Mouse (Mus musculus) CH12.LX (cell line): ENCODE measurements around the gene Slc16a12. TPM values are rescaled to one million over a fixed set of nuclear protein-coding genes. Genes with fewer than 3 reads are reported as not detected.

ENCODE experiments used
- DNase-seq: peaks from one replicate; pipeline ENCODE4 v3.0.0-alpha.2; 2013; ENCODE audit errors: extremely low read depth
- H3K27ac ChIP-seq: 2 replicates; pipeline ENCODE4 v1.5.1; 2012; ENCODE audit warnings: low read depth, mild to moderate bottlenecking, control low read depth, moderate library complexity; ENCODE audit not compliant: insufficient read depth
- H3K27me3 ChIP-seq: replicated peaks from 2 replicates; pipeline ENCODE3; 2012; ENCODE audit warnings: inconsistent platforms
- H3K36me3 ChIP-seq, 2 experiments: replicated peaks in 1 of 2; 2 replicates each; pipeline versions ENCODE3 to v1.6.1; 2012; ENCODE audit warnings: inconsistent platforms in 1 of 2, low read length in 1 of 2, mild to moderate bottlenecking in 1 of 2, mixed read lengths in 1 of 2, moderate library complexity in 1 of 2; ENCODE audit not compliant: control insufficient read depth in 1 of 2, insufficient read depth in 1 of 2
- H3K4me1 ChIP-seq, 2 experiments: 2 replicates each; pipeline ENCODE4 v1.6.1; 2012; ENCODE audit warnings: inconsistent platforms in 1 of 2, moderate library complexity in 1 of 2; ENCODE audit not compliant: insufficient read depth in 2 of 2, control insufficient read depth in 1 of 2
- H3K4me2 ChIP-seq: 2 replicates; pipeline ENCODE4 v1.6.1; 2012; ENCODE audit warnings: low read depth, mild to moderate bottlenecking, control low read depth; ENCODE audit not compliant: poor library complexity, insufficient read depth, severe bottlenecking
- H3K4me3 ChIP-seq, 3 experiments: fragments of 150-350 bp in 1 of 3; sonication (generic) in 1 of 3; replicated peaks in 1 of 3; 2 replicates each; pipeline versions ENCODE3 to v1.5.1; 2011 to 2012; ENCODE audit warnings: low read depth in 2 of 3, low read length in 2 of 3, mild to moderate bottlenecking in 2 of 3, moderate library complexity in 2 of 3, control low read depth in 1 of 3, improper control_type of control experiment in 1 of 3, inconsistent platforms in 1 of 3, mixed read lengths in 1 of 3; ENCODE audit not compliant: poor library complexity in 1 of 3
- H3K79me2 ChIP-seq: replicated peaks from 2 replicates; pipeline ENCODE4 v1.6.1; 2012; ENCODE audit warnings: mild to moderate bottlenecking, moderate library complexity; ENCODE audit not compliant: control insufficient read depth, poor library complexity, insufficient read depth, severe bottlenecking; ENCODE audit errors: extremely low read depth
- H3K9ac ChIP-seq: 2 replicates; pipeline ENCODE4 v1.6.1; 2012; ENCODE audit warnings: low read depth, mild to moderate bottlenecking, control low read depth, moderate library complexity; ENCODE audit not compliant: insufficient read depth
- H3K9me3 ChIP-seq: replicated peaks from 2 replicates; pipeline ENCODE3; 2012; ENCODE audit warnings: low read length, inconsistent platforms, mixed read lengths
- BHLHE40 ChIP-seq: IDR thresholded peaks from 2 replicates; pipeline ENCODE4 v1.6.1; 2011; ENCODE audit warnings: mild to moderate bottlenecking, low read depth, low read length, improper control_type of control experiment
- ELF1 ChIP-seq: IDR thresholded peaks from 2 replicates; pipeline ENCODE4 v1.6.1; 2014; ENCODE audit warnings: low read depth, mild to moderate bottlenecking, inconsistent platforms, low read length, improper control_type of control experiment
- EP300 ChIP-seq: IDR thresholded peaks from 2 replicates; pipeline ENCODE4 v1.6.1; 2011; ENCODE audit warnings: low read length, improper control_type of control experiment
- GABPA ChIP-seq: IDR thresholded peaks from 2 replicates; pipeline ENCODE4 v1.6.1; 2012; ENCODE audit warnings: low read depth, low read length, improper control_type of control experiment, inconsistent platforms; ENCODE audit not compliant: insufficient replicate concordance
- HCFC1 ChIP-seq: IDR thresholded peaks from 2 replicates; pipeline ENCODE4 v1.6.1; 2012; ENCODE audit warnings: low read depth, mild to moderate bottlenecking, inconsistent platforms, low read length, improper control_type of control experiment
- IRF4 ChIP-seq: IDR thresholded peaks from 2 replicates; pipeline ENCODE4 v1.6.1; 2014; ENCODE audit warnings: low read depth, mild to moderate bottlenecking, inconsistent platforms, low read length, improper control_type of control experiment
- JUN ChIP-seq: IDR thresholded peaks from 2 replicates; pipeline ENCODE4 v1.6.1; 2011; ENCODE audit warnings: low read depth, mild to moderate bottlenecking, low read length, improper control_type of control experiment, moderate library complexity; ENCODE audit not compliant: insufficient read depth
- JUND ChIP-seq: conservative IDR thresholded peaks from 2 replicates; pipeline ENCODE4 v1.6.1; 2011; ENCODE audit warnings: low read depth, low read length, improper control_type of control experiment
- MAX ChIP-seq: IDR thresholded peaks from 2 replicates; pipeline ENCODE4 v1.6.1; 2011; ENCODE audit warnings: low read length, improper control_type of control experiment
- MAZ ChIP-seq: IDR thresholded peaks from 2 replicates; pipeline ENCODE4 v1.6.1; 2012; ENCODE audit warnings: low read depth, mild to moderate bottlenecking, inconsistent platforms, low read length, improper control_type of control experiment, moderate library complexity
- MEF2A ChIP-seq: IDR thresholded peaks from 2 replicates; pipeline ENCODE4 v1.6.1; 2014; ENCODE audit warnings: low read depth, mild to moderate bottlenecking, inconsistent platforms, low read length, improper control_type of control experiment, borderline replicate concordance
- MXI1 ChIP-seq: IDR thresholded peaks from 2 replicates; pipeline ENCODE4 v1.6.1; 2011; ENCODE audit warnings: mild to moderate bottlenecking, low read depth, low read length, improper control_type of control experiment
- MYC ChIP-seq: IDR thresholded peaks from 2 replicates; pipeline ENCODE4 v1.6.1; 2011; ENCODE audit warnings: low read depth, mild to moderate bottlenecking, improper control_type of control experiment, low read length
- NELFE ChIP-seq: IDR thresholded peaks from 2 replicates; pipeline ENCODE4 v1.6.1; 2011; ENCODE audit warnings: low read depth, low read length, improper control_type of control experiment
- PAX5 ChIP-seq: IDR thresholded peaks from 2 replicates; pipeline ENCODE4 v1.6.1; 2012; ENCODE audit warnings: low read length, inconsistent platforms, mixed read lengths
- POLR2A ChIP-seq: IDR thresholded peaks from 2 replicates; pipeline ENCODE4 v1.6.1; 2011; ENCODE audit warnings: low read depth, mild to moderate bottlenecking, improper control_type of control experiment, low read length
- POLR2AphosphoS2 ChIP-seq: IDR thresholded peaks from 2 replicates; pipeline ENCODE4 v1.6.1; 2011; ENCODE audit warnings: low read depth, low read length, improper control_type of control experiment
- RAD21 ChIP-seq: IDR thresholded peaks from 2 replicates; pipeline ENCODE4 v1.6.1; 2011; ENCODE audit warnings: low read depth, mild to moderate bottlenecking, low read length, improper control_type of control experiment, moderate library complexity
- RCOR1 ChIP-seq: conservative IDR thresholded peaks from 2 replicates; pipeline ENCODE4 v1.6.1; 2012; ENCODE audit warnings: low read depth, mild to moderate bottlenecking, inconsistent platforms, low read length, improper control_type of control experiment
- SIN3A ChIP-seq: IDR thresholded peaks from 2 replicates; pipeline ENCODE4 v1.6.1; 2012; ENCODE audit warnings: low read length, improper control_type of control experiment, inconsistent platforms
- SMC3 ChIP-seq: IDR thresholded peaks from 2 replicates; pipeline ENCODE4 v1.6.1; 2011; ENCODE audit warnings: low read depth, low read length, improper control_type of control experiment
- UBTF ChIP-seq: IDR thresholded peaks from 2 replicates; pipeline ENCODE4 v1.6.1; 2012; ENCODE audit warnings: low read depth, mild to moderate bottlenecking, inconsistent platforms, low read length, improper control_type of control experiment, moderate library complexity
- USF1 ChIP-seq: IDR thresholded peaks from 2 replicates; pipeline ENCODE4 v1.6.1; 2014; ENCODE audit warnings: low read depth, mild to moderate bottlenecking, inconsistent platforms, low read length, improper control_type of control experiment
- ZC3H11A ChIP-seq: IDR thresholded peaks from 2 replicates; pipeline ENCODE4 v1.6.1; 2012; ENCODE audit warnings: low read depth, mild to moderate bottlenecking, inconsistent platforms, low read length, improper control_type of control experiment
- ZKSCAN1 ChIP-seq: IDR thresholded peaks from 2 replicates; pipeline ENCODE4 v1.6.1; 2012; ENCODE audit warnings: low read depth, inconsistent platforms, low read length, improper control_type of control experiment, borderline replicate concordance
- ZMIZ1 ChIP-seq: IDR thresholded peaks from 2 replicates; pipeline ENCODE4 v1.6.1; 2012; ENCODE audit warnings: low read depth, mild to moderate bottlenecking, inconsistent platforms, low read length, improper control_type of control experiment
- ZNF384 ChIP-seq: IDR thresholded peaks from 2 replicates; pipeline ENCODE4 v1.6.1; 2012; ENCODE audit warnings: low read depth, low read length, improper control_type of control experiment, inconsistent platforms
- dilution Hi-C: fragments of 300-500 bp; cut with MboI; formaldehyde crosslinking; loops from 2 replicates; pipeline ENCODE4 v1.14.3; 2020; ENCODE audit warnings: low sequenced_read_pairs; ENCODE audit not compliant: extremely low pct_unique_long_range_greater_than_20kb, extremely low pct_ligation_motif_present
- in situ Hi-C: fragments of 300-500 bp; cut with MboI; formaldehyde crosslinking; loops from 3 replicates; pipeline ENCODE4 v1.14.3; 2019; ENCODE audit warnings: low sequenced_read_pairs, low pct_ligation_motif_present, low pct_unique_long_range_greater_than_20kb, mixed read lengths
- polyA plus RNA-seq: library from polyadenylated mRNA; unstranded; fragments of >175 nt; gene quantifications from 2 replicates; pipeline ENCODE4 v1.2.1, GENCODE M21; 2012; ENCODE audit warnings: low read depth; ENCODE audit not compliant: insufficient read length
- total RNA-seq, 2 experiments: library from RNA; depleted of rRNA; stranded (reverse); fragments of 300-350 nt in 1 of 2; fragments of >200 nt in 1 of 2; gene quantifications; 2 replicates each; pipeline ENCODE4 v1.2.3; 2012 to 2014

Gene Slc16a12
- total and polyA plus RNA-seq, 3 experiments: 0.08 TPM; not detected in 1

DNA sequence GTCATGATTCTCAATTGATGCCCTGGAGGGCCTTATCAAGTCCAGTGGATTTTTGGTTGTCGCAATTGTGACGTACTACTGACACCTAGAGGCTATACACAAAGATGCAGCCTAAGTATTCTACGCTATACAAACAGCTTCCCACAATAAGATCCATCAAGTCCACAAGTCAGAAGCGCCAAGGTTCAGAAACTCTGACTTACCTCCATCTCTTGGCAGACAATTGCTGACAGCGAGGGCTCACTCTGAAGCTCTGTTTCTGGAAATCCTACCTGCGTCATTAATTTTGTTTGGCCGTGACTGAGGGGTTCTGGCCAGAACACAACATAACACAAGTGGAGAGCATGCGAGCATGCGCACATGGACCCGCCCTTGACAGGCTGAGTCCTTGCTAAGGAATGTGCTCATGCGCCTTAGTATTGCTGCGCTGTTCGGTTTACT, 85.0 kb downstream of the Slc16a12 start (continued):
- TF ChIP-seq RAD21 (peak; percentile 98), SMC3 (peak; percentile 76), NELFE (no peak), HCFC1 (no peak), ZC3H11A (peak; percentile 41; the same call in 1 of the 2 replicates), UBTF (no peak), MEF2A (no peak)

DNA sequence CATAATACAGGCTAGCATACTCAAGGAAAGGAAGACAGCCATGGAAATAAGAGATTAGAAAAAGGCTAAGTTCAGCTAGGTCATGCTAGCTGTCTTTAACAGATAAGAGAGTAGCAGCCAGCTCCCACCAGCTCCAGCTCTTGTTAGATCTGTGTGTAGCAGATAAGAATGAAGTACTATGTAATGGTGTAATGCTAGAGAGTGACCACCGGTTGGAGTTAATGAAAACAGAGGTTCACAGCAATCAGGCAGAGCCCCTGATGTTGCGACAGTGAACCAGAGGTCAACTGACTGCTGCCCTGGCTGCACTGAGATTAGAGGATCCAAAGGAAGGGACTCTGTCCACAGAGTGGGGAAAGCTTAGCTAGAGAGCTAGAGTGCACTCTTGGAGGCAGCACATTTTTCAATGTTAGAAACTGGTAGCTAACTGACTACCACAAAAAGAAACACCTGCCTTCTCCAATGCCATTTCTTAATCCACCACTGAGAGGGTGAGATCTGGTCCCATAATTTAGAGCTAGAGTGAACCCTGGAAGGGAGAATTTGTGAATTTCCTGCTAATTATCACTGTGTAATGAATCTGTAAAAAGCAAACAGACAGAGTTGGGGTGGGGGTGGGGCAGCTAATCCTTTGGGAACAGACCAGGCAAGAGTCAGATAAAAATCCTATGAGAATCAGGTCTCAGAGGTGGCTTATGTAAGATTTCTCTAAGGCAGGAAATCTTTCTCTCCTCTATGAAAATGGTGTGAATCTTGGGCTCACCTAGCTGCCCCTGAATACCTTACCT, 90.4 kb downstream of the Slc16a12 start:
- no peaks in the 10 kb centered on the region for H3K27me3 ChIP-seq
- in situ Hi-C loops: no loop called here

DNA sequence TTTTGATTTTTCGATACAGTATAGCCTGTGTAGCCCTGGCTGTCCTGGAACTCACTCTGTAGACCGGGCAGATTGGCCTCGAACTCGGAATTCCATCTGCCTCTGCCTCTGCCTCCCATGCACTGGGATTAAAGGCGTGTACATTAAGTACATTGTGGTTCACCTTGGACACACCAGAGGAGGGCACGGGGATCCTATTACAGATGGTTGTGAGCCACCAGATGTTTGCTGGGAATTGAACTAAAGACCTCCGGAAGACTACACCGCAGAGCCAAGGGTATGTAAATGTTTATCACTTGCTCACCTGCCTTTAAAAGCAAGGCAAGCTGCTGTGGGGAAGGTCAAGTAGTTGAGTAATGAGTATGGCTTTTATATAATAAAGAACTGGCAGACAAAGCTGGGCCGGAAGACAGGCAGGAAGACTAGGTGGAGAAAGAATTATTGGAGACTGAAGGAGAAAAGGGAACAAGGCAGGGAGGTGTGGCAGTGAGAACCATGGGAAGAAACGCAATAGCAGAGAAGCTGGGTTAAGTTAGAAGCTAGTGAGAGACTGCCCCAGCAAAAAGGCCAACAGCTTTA, 91.8 kb downstream of the Slc16a12 start:
- H3K4me1 ChIP-seq: peaks cover 0 to 8% of the 10 kb centered on the region in 2 experiments; a peak in 1 of 4 replicates
- no peaks in the 10 kb centered on the region for H3K27me3 ChIP-seq
- no peak overlapping the region for H3K9ac ChIP-seq
- no peak for DNase-seq
- H3K27ac ChIP-seq: no peak overlapping the region
- in situ Hi-C loops: no loop called here
- no peaks in the 10 kb centered on the region for H3K79me2 ChIP-seq
- H3K36me3 ChIP-seq: no peaks in the 10 kb centered on the region
- no peak overlapping the region for H3K4me2 ChIP-seq
- TF ChIP-seq MXI1 (no peak), BHLHE40 (no peak), GABPA (no peak), ZMIZ1 (no peak), MAX (no peak), JUND (no peak), MYC (no peak), RAD21 (no peak), UBTF (no peak), ZKSCAN1 (no peak), SIN3A (no peak), POLR2A (no peak), EP300 (no peak), ELF1 (no peak), IRF4 (no peak), JUN (no peak), MAZ (no peak), USF1 (no peak)
- dilution Hi-C loops: no loop called here
- H3K4me3 ChIP-seq: no peak overlapping the region
- no peaks in the 10 kb centered on the region for H3K9me3 ChIP-seq

More for the DNA sequence above, 90.4 kb downstream of the Slc16a12 start:
- DNase-seq: no peak
- Histone ChIP-seq H3K4me2 (no peak overlapping the region), H3K9me3 (no peaks in the 10 kb centered on the region), H3K27ac (no peak overlapping the region)
- TF ChIP-seq POLR2AphosphoS2: no peak
- TF ChIP-seq ELF1: no peak
- TF ChIP-seq MAX: no peak
- no peak for TF ChIP-seq MAZ
- no peak for TF ChIP-seq PAX5
- no peak for TF ChIP-seq ZNF384
- TF ChIP-seq ZMIZ1: no peak
- no peak for TF ChIP-seq MYC
- no peak for TF ChIP-seq RCOR1
- TF ChIP-seq, all 38 proteins: peak for 0
- H3K9ac ChIP-seq: no peak overlapping the region
- H3K36me3 ChIP-seq: no peaks in the 10 kb centered on the region
- H3K4me3 ChIP-seq: no peak overlapping the region
- dilution Hi-C loops: no loop called here
- peaks cover 0 to 8% of the 10 kb centered on the region in 2 experiments; a peak in 1 of 4 replicates for H3K4me1 ChIP-seq
- H3K79me2 ChIP-seq: no peaks in the 10 kb centered on the region
